Mouse (Mus musculus) left cerebral cortex, adult 2 months (tissue): Measurements from ENCODE around the gene Prpf31. TPM values are rescaled to one million over a fixed set of nuclear protein-coding genes. Genes with fewer than 3 reads are reported as not detected.
"Not testable (repeated sequence)": the region's sequence is repeated elsewhere in the genome, so short reads cannot be mapped to it uniquely, and the experiment has no call there.

Experiments
- DNase-seq, 2 experiments: peaks; one replicate each; pipeline ENCODE4 v3.0.0; 2021 to 2022; ENCODE audit warnings: low spot score in 2 of 2, mixed read lengths in 1 of 2; ENCODE audit errors: extremely low spot score in 1 of 2
- H3K27ac ChIP-seq: fragments of 200-600 bp; 2 replicates; pipeline ENCODE4 v1.8.1; 2022
- H3K4me3 ChIP-seq: fragments of 200-600 bp; 2 replicates; pipeline ENCODE4 v1.8.1; 2022
- CTCF ChIP-seq: fragments of 200-600 bp; IDR thresholded peaks from 2 replicates; pipeline ENCODE4 v1.8.1; 2022; ENCODE audit warnings: antibody characterized with exemption, mild to moderate bottlenecking, moderate library complexity
- intact Hi-C: fragments of 180-260 bp; cut with DNase I; formaldehyde crosslinking; loops from one replicate; pipeline ENCODE4 v1.15.1; 2025
- long read RNA-seq, 2 experiments: library from polyadenylated mRNA; stranded (forward); transcript quantifications; one replicate each; pipeline ENCODE4 v2.0.0; 2021; ENCODE audit warnings: borderline mapping rate in 2 of 2
- total RNA-seq, 2 experiments: library from RNA; stranded (reverse); gene quantifications; 2 replicates each; pipeline ENCODE4 v1.2.3; 2021

The Prpf31 gene
- 10 to 100 TPM; 47.1 to 56.9 TPM for total RNA-seq
- long read RNA-seq, experiment 1, transcript Prpf31-201 (14 exons, 3,144 nt), result major isoform, 44 of 62 reads
- long read RNA-seq, experiment 1, transcript Prpf31-205 (3 exons, 827 nt), result minor isoform, 8 of 62 reads
- long read RNA-seq, experiment 1, partial matches to known transcripts, result 1 of 62 reads
- long read RNA-seq, experiment 1, other reads (novel, unspliced or antisense), result 9 of 62 reads
- long read RNA-seq, experiment 2, transcript Prpf31-201 (14 exons, 3,144 nt), result major isoform, 26 of 39 reads
- long read RNA-seq, experiment 2, transcript Prpf31-205 (3 exons, 827 nt), result minor isoform, 6 of 39 reads
- long read RNA-seq, experiment 2, partial matches to known transcripts, result 1 of 39 reads
- long read RNA-seq, experiment 2, other reads (novel, unspliced or antisense), result 6 of 39 reads

- TF ChIP-seq CTCF, result no peak
- intact Hi-C loops, result loop anchor here (1.0 kb wide), 1 partner anchor 13 kb away; the partner anchor contains the start of gene Ndufa3
- peak; percentile 93 to 94 for DNase-seq
- peak within 1 kb of the TSS; percentile 97 for H3K27ac ChIP-seq
- H3K4me3 ChIP-seq, result peak within 1 kb of the TSS; percentile 61
Measured at GRCm38 (mm10) chr7:3629543-3630477, at the start of gene Prpf31, which contains the start of gene Tfpt. Prpf31 (plus strand) TSS chr7:3629985. Tfpt (minus strand) TSS chr7:3629929.

DNA sequence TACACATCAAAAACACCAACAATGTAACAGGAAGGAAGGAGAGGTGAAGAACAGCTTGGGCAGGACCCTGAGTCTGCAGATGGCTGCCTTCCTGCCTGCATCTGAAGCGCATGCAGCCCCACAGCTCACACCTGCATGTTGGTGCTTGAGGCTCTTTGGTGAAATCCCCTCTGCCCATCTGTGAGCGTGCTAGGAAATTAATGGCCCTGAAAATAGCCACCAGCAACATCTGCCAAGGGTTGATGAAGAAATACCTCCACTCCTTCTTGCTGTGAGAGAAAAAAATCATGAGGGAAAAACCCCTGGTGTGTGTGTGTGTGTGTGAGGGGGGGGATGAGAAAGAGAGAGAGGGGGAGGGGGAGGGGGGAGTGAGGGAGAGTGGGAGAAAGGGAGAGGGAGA lies 49.8 kb upstream of the Prpf31 start:
- intact Hi-C loops, result no loop called here
- H3K4me3 ChIP-seq, result no peak overlapping the region
- no peak overlapping the region for H3K27ac ChIP-seq
- no peak for TF ChIP-seq CTCF
- no peak for DNase-seq

GRCm38 (mm10) chr7:3585763-3586162 lies 44.0 kb upstream of the Prpf31 start:
- no peak for DNase-seq
- no peak for TF ChIP-seq CTCF
- no peak overlapping the region for H3K27ac ChIP-seq
- H3K4me3 ChIP-seq, result no peak overlapping the region
- intact Hi-C loops, result no loop called here

- H3K4me3 ChIP-seq, result no peak overlapping the region
- no peak for DNase-seq
- TF ChIP-seq CTCF, result no peak
- no peak overlapping the region for H3K27ac ChIP-seq
- intact Hi-C loops, result no loop called here
Measured at GRCm38 (mm10) chr7:3586255-3586654, 43.5 kb upstream of the Prpf31 start.

- no peak for TF ChIP-seq CTCF
- no peak for DNase-seq
- Histone ChIP-seq H3K27ac (no peak overlapping the region), H3K4me3 (no peak overlapping the region)
- intact Hi-C loops, result no loop called here
Measured at GRCm38 (mm10) chr7:3587292-3587691, 42.5 kb upstream of the Prpf31 start.

DNA sequence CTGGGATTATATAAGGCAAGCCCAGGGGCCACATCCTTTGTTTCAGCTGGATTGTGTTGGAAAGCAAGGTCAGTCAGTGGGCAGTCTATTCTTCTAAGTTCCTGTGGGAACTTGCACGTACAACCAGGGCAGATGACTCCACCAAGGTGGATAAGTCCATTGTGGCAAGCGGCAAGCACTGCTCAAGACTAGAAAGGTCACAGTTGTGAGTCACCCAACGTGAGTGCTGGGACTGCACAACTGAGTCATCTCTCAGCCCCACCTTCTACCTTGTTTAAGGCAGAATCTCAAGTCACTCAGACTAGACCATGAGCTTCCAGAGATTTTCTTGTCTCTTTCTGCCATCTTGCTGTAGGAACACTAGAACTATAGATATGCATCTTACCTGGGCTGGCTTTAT lies 39.2 kb upstream of the Prpf31 start:
- Histone ChIP-seq H3K27ac (no peak overlapping the region), H3K4me3 (no peak overlapping the region)
- TF ChIP-seq CTCF, result no peak
- intact Hi-C loops, result no loop called here
- no peak for DNase-seq

DNA sequence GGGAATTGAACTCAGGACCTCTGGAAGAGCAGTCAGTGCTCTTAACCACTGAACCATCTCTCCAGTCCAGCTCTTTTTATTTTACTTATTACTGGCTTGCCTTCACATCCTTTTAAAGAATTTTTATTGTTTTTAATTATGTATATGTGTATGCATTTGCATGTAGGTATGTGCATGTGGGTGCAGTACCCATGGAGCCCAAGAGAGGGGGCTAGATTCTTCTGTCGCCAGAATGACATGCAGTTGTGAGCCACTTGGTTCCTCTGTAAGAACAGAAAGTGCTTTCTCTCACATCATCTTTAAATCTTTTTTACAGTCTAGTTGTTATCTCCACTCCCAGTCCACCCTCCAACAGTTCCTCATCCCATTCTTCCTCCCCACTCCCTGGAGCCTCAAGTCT lies 38.3 kb upstream of the Prpf31 start:
- Histone ChIP-seq H3K4me3 (no peak overlapping the region), H3K27ac (no peak overlapping the region)
- TF ChIP-seq CTCF, result peak; percentile 7; the same call in 1 of the 2 replicates
- intact Hi-C loops, result no loop called here
- DNase-seq, result no peak

GRCm38 (mm10) chr7:3593855-3594254 lies 35.9 kb upstream of the Prpf31 start:
- H3K27ac ChIP-seq, result no peak overlapping the region
- H3K4me3 ChIP-seq, result no peak overlapping the region
- no peak for DNase-seq
- no peak for TF ChIP-seq CTCF
- intact Hi-C loops, result no loop called here

DNA sequence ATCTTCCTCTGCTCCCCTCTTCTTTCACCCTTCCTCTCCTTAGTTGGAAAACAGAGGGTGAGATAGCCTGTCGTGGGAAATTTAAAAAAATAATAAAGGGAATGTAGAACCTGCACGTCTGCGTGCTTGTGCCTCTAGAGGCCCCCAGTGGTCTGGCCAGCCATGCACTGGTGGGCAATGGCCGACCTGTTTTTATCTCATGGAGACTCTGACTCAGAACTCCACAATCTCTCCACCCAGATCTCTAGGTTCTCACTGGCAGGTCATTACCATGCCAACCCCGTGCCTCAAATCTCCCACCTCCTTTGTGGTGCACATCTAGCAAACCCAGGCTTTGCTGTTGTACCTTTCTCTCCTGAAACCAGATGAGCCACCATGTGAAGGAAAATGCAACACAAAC lies 35.1 kb upstream of the Prpf31 start:
- no peak overlapping the region for H3K4me3 ChIP-seq
- TF ChIP-seq CTCF, result no peak
- DNase-seq, result no peak
- H3K27ac ChIP-seq, result no peak overlapping the region
- intact Hi-C loops, result no loop called here

DNA sequence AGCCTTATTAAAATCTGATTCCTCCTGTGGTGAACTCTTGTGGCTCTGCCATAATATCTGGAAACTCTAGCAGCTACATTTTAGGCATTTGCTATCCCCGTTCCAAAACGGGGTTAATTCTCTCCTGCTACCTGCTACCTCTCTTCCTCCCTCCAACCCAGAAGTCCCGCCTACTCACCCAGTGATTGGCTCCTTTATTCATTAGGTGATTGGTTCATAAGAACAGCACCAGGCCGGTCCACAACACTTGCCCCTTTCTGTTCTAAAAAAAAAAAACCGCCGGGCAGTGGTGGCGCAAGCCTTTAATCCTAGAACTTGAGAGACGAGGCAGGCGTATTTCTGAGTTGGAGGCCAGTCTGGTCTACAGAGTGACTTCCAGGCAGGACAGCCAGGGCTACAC lies 34.6 kb upstream of the Prpf31 start:
- Histone ChIP-seq H3K27ac (no peak overlapping the region), H3K4me3 (no peak overlapping the region)
- no peak for DNase-seq
- intact Hi-C loops, result no loop called here
- no peak for TF ChIP-seq CTCF

DNA sequence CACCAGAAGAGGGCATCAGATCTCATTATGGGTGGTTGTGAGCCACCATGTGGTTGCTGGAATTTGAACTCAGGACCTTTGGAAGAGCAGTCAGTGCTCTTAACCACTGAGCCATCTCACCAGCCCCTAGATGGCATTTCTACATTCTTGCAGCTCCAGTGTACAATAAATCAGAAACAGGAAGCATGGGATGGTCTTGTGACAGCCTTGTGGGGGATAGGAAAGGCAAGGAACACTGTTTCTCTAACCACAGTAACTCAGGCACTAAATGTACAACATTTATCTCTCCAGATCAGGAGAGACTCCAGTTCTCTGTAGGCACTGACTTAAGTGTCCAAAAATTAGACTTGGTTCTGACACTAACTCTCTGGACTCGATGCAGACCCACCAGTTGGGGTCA lies 32.0 kb upstream of the Prpf31 start:
- intact Hi-C loops, H3K4me3 ChIP-seq, DNase-seq, H3K27ac ChIP-seq: not testable (repeated sequence)

DNA sequence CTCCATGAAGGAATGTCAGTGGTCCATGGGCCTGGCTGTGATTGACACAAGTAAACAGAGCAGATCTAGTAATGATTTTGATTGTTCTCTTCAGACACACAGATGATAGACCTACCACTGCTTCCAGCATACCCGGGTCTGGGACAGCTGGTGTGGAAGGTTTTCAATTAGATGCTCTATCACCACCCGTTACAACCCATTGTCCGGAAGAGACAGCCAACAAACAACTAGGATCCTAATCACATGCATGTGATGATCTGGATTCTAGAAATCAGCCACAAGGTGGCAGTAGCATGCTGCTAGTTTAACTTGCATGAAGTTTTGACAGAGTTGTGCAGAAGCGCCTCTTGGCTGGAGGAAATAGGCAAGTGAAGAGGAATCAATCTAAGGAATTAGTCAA lies 28.7 kb upstream of the Prpf31 start:
- H3K4me3 ChIP-seq, result no peak overlapping the region
- intact Hi-C loops, result loop anchor here (2.0 to 5.0 kb wide), 2 partner anchors 378 to 871 kb away; no protein-coding TSS in a partner anchor
- no peak overlapping the region for H3K27ac ChIP-seq
- TF ChIP-seq CTCF, result peak; percentile 95
- DNase-seq, result peak; percentile 60 to 66
